Mouse (Mus musculus) spleen, adult 2 months (tissue): ENCODE results near the gene Mettl1.

Source experiments
- CTCF ChIP-seq: fragments of 200-500 bp; IDR thresholded peaks from 2 replicates; pipeline ENCODE4 v1.5.1; 2011; ENCODE audit warnings: mild to moderate bottlenecking, inconsistent platforms; ENCODE audit not compliant: insufficient read depth, insufficient read length, insufficient replicate concordance; ENCODE audit errors: extremely low read depth
- POLR2A ChIP-seq: fragments of 200-500 bp; IDR thresholded peaks from 2 replicates; pipeline ENCODE4 v1.6.1; 2011; ENCODE audit warnings: low read depth, low read length, inconsistent platforms

GRCm38 (mm10) chr10:127080901-127081780 is 39.9 kb downstream of the Mettl1 start:
- TF ChIP-seq POLR2A (no peak), CTCF (no peak)
